Mouse (Mus musculus) right cerebral cortex, adult 2 months (tissue): ENCODE data around the gene Tfr2.
A peak's percentile ranks its signal among the peaks of the same experiment; 100 is the strongest.

Source experiments
- DNase-seq, 2 experiments: peaks; one replicate each; pipeline ENCODE4 v3.0.0; 2021 to 2022; ENCODE audit warnings: low spot score in 2 of 2

Tfr2 gene

GRCm38 (mm10) chr5:137569665-137570064 lies at the start of gene Tfr2:
Gene Tfr2 (plus strand): TSS chr5:137569840.
- no peak for DNase-seq

DNA sequence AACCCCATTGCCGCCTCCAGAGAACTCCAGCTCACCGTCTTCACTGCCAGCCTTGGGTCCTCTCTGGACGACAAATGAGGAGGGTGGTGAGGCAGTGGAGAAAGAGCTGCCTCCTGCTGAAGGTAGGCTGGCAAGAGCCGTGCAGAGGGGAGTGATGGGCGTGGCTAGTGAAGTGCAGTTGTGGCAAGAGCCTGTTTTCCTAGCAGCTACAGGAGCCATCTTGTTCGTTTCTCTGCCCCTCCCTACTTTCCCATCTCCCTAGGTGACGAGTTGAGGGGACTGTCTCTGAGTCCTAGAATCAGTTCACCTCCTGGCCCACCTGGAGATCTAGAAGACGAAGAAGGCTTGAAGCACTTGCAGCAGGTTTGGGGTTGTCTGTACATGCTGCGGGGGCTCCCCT lies 47.8 kb upstream of the Tfr2 start:
- DNase-seq, result no peak

- no peak for DNase-seq
Measured at GRCm38 (mm10) chr5:137522711-137523110, 46.9 kb upstream of the Tfr2 start.

GRCm38 (mm10) chr5:137523396-137524250 lies 46.0 kb upstream of the Tfr2 start:
- no peak for DNase-seq

GRCm38 (mm10) chr5:137524251-137524515 lies 45.5 kb upstream of the Tfr2 start:
- no peak for DNase-seq

GRCm38 (mm10) chr5:137524671-137525070 lies 45.0 kb upstream of the Tfr2 start:
- DNase-seq, result no peak

DNA sequence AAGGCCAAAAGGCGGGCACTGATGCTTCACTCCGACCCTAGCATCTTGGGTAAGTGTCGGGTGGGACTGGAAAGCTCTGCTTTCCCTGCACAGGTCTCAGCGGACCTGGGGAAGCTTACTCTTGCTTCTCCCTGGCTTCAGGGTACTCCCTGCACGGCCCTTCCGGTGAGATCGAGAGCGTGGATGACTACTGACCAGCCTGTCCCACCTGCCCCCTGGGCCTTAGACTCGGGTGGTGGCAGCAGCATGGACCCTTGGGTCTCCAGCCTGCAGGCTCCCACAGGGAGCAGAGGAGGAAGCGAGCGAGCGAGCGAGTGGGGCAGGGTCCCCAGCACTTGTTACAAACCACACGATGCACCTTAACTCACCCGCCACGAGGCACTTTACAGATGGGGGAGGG lies 44.1 kb upstream of the Tfr2 start:
- DNase-seq, result no peak

DNA sequence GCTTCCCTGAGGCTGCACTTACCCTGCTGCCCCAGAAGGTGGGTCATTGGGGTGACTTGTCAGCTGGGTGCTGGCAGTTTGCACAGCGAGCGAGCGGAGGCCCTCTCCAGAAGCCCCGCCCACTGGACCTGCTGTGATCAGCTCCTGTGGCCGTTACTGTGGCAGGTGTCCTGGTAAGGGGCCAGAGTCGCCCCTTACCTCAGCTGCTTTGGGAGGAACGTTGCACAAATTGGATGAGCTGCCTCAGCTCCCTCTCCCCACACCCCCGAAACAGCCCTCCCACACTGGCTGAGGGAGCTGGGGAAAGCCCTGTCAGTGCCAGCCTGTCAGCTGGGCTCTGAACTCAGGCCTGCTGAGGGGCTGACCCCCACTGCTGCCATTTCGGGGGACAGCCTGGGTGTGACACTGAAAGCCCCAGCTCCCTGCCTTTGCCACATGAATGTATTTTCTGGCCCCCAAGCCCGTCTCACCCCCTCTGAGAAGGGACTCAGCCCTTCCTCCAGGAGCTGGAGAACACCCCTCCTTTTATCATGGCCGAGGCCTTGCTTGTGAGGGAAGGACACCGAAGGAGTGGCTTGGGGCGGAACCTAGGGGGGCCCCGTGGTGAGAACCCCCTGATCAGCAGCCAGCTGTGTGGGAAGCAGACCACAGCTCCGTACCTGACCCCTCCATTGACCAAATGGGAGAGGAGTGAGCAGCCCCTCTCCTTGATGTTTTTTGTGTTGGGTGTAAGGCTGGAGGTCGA lies 43.3 kb upstream of the Tfr2 start:
- peak in 1 of 2 experiments; percentile 51 for DNase-seq

DNA sequence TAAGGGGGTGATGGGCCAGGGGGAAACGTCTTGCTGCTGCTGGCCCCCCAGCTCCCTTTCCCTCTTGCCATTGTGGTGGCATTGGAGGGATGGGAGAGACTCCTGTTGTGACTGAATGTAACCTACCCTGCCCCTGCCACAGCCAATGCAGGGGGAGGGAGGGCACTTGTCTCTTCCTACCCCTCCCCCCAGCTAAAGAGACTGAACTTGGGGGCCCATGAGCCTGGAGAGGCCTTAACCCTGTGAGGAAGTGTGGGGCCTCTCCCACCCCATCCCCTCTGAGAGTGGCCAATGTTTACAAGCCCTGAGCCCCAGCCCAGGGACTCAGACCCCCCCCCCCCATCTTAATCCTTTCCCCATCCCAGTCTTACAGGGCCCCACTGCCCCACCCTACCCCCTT lies 42.2 kb upstream of the Tfr2 start:
- DNase-seq, result no peak

DNA sequence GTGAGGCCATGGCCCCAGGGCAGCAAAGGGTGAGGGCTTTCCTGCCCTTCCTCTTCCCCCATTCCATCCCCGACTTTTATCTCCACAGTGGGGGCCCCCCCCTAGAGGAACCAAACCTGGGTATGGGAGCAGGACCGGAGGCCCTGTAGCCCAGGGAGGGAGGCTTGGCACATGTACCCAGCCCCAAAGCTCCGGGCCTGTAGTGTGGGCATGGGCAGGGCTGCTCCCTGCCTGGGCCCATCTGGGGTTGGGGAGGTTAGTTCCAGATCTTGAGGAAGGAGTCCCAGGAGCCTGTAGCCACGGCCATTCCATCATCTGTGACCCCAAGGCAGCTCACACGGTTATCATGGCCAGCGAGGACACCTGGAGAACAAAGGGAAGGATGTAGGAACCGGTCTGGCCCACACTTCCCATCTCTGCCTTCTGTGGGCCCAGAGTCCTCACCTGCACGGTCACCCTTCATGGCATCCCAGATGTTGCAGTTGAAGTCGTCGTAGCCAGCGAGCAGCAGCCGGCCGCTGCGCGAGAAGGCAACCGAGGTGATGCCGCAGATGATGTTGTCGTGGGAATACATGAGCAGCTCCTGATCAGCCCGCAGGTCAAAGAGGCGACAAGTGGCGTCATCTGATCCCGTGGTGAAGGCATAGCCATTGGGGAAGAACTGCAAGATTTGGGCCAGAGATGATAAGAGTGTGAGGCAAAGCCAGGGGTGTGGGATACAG lies 41.2 kb upstream of the Tfr2 start:
- DNase-seq, result peak in 1 of 2 experiments; percentile 10

- peak in 1 of 2 experiments; percentile 10 for DNase-seq
Measured at GRCm38 (mm10) chr5:137529221-137529995, 40.2 kb upstream of the Tfr2 start.

GRCm38 (mm10) chr5:137530075-137530474 lies 39.6 kb upstream of the Tfr2 start:
- DNase-seq, result peak in 1 of 2 experiments; percentile 32

- peak; percentile 82 to 88 for DNase-seq
Measured at GRCm38 (mm10) chr5:137530588-137531413, 38.8 kb upstream of the Tfr2 start.

DNA sequence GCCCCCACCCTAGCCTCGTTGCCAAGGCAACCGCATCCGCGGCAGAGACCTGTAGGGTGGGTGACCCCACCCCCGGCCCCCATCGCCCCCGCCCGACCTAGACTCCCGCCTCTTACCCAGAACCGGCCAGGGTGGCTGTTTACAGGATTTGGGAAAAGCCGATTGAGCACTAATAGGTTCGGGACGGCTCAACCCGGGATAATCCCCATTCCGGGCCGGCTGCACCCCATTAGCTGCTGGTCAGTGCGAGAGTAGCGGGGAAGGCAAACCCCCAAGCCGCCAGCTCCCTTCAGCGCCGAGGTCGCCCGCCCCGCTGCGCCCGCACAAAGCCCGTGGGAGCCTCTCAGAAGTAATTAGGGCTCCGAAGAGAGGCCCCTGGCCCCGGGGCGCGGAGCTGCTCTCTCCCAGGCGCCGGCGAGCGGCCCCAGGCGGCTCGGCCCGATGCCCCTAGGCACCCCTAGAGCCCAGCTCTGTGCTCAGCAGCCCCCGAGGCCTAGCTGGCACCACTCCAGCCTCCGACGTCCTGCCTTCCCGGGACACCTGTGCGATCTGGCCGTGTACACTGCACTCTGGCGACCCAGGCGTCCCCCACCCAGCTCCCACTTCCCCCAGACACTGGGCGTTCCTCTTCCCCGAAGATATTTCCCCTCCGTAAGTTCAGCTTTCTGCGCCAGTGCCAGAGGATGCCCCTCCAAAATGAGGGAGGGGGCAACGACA lies 38.1 kb upstream of the Tfr2 start:
- no peak for DNase-seq

DNA sequence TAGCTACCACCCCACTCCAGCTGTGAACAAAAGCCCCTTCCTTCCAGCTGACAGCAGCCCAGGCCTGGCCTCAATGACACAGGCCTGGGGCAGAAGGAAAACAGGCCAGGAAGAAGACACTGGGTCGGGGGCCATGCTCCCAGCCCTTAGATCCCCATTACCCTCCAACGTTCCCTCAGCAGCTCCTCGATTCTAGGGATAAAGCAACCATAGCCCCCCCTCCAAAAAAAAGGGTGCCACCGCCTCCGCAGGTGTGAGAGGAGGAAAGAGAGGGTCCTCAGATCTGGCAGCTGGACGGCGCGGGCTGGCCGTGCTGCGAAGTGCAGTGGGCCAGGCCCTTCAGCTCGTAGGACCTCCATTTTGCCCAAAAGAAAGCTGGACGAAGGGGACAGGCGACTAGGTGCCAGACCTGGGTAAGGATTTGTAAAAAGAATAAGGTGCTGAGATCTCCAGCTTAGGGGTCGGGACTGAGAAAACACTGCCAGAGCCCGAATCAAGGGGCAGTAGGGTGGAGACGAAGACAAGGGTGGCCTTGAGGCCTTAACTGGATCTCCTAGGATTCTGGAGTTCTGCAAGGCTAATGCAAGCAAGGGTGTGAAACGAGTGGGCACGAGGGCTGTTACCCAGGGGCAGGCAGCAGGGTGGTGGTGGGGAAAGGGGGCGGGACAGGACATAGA lies 37.4 kb upstream of the Tfr2 start:
- DNase-seq, result peak in 1 of 2 experiments; percentile 44

GRCm38 (mm10) chr5:137532808-137533116 lies 36.9 kb upstream of the Tfr2 start:
- DNase-seq, result no peak

GRCm38 (mm10) chr5:137533117-137533827 lies 36.4 kb upstream of the Tfr2 start, which contains the start of the genes Epo and Gnb2:
Gene Epo (minus strand): TSS chr5:137533242.
Gene Gnb2 (minus strand): TSS chr5:137533510.
- DNase-seq, result peak; percentile 95

DNA sequence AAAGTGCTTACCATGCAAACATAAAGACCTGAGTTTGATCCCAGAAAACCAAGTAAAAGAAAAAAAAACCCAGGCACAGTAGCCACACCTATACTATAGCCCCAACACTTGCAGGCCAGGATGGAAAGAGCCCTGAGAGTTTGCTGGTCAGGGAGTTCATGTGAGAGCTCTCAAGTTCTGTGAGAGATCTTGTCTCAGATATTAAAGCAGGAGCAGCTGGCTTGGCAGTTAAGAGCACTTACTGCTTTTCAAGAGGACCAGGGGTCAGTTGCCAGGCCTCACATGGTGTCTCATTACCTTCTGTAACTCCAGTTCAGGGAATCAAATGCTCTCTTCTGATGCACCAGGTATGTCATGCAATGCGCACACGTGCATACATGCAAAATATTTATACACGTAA lies 34.9 kb upstream of the Tfr2 start:
- no peak for DNase-seq

- no peak for DNase-seq
Measured at GRCm38 (mm10) chr5:137535318-137535717, 34.3 kb upstream of the Tfr2 start.
